Mouse (Mus musculus) ES-Bruce4 (cell line): ENCODE measurements around the gene Rnf4.

Experiments
- CTCF ChIP-seq: IDR thresholded peaks from one replicate; pipeline ENCODE4 v1.8.1; 2011; ENCODE audit warnings: low read depth, low read length
- POLR2A ChIP-seq: IDR thresholded peaks from one replicate; pipeline ENCODE4 v1.8.1; 2011; ENCODE audit warnings: low read length; ENCODE audit not compliant: insufficient read depth

DNA sequence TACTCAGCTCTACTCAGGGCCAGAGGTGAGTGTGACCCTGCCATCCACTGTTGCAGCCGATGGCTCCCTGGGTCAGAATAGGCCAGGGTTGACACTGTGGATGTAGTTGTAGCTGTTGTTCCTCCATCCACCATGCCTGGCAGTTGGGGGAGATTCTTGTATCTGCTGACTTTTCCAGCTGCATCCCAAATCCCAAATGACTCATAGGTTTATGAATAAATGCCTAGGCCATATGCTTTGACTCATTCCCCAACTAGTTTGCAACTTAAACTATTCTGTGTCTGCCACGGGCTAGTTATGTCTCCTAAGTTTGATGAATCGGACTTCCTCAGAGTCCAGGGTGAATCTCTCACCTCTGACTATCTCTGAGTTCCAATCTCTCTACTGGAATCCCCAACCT is 24.2 kb downstream of the Rnf4 start:
- no peak for TF ChIP-seq POLR2A
- TF ChIP-seq CTCF: no peak
